Mouse (Mus musculus) liver, postnatal 0 days (tissue): Measurements from ENCODE around the gene Ppid. TPM values are rescaled to one million over a fixed set of nuclear protein-coding genes. Genes with fewer than 3 reads are reported as not detected.

Source experiments
- ATAC-seq: fragments of 200-750 bp; cut with Nextera tagmentation; 2 replicates; pipeline ENCODE4 v1.8.0; 2017; ENCODE audit warnings: mild to moderate bottlenecking, moderate library complexity
- DNase-seq: peaks from one replicate; pipeline ENCODE4 v3.0.0-alpha.2; 2016
- H3K27ac ChIP-seq: fragments of 300-500 bp; sonication (generic); 2 replicates; pipeline ENCODE4 v1.5.1; 2014; ENCODE audit warnings: antibody characterized with exemption, moderate library complexity, mild to moderate bottlenecking, low read depth
- H3K27me3 ChIP-seq: fragments of 300-500 bp; sonication (generic); 2 replicates; pipeline ENCODE4 v1.6.1; 2014; ENCODE audit warnings: low read length, control low read depth, mixed read lengths; ENCODE audit not compliant: insufficient read depth
- H3K36me3 ChIP-seq: fragments of 300-500 bp; sonication (generic); replicated peaks from 2 replicates; pipeline ENCODE4 v1.6.1; 2014; ENCODE audit warnings: mild to moderate bottlenecking, control low read depth, low read length, moderate library complexity, mixed read lengths; ENCODE audit not compliant: insufficient read depth
- H3K4me1 ChIP-seq: fragments of 300-500 bp; sonication (generic); 2 replicates; pipeline ENCODE4 v1.6.1; 2014; ENCODE audit warnings: antibody characterized with exemption, mild to moderate bottlenecking, control low read depth; ENCODE audit not compliant: insufficient read depth
- H3K4me2 ChIP-seq: fragments of 300-500 bp; sonication (generic); 2 replicates; pipeline ENCODE4 v1.6.1; 2014; ENCODE audit warnings: low read depth, mild to moderate bottlenecking, low read length, moderate library complexity, mixed read lengths
- H3K4me3 ChIP-seq: fragments of 300-500 bp; sonication (generic); 2 replicates; pipeline ENCODE4 v1.5.1; 2014; ENCODE audit warnings: low read depth, low read length
- H3K9ac ChIP-seq: fragments of 300-500 bp; sonication (generic); replicated peaks from 2 replicates; pipeline ENCODE4 v1.6.1; 2014; ENCODE audit warnings: mild to moderate bottlenecking, moderate library complexity
- H3K9me3 ChIP-seq: fragments of 300-500 bp; sonication (generic); 2 replicates; pipeline ENCODE4 v1.6.1; 2016; ENCODE audit warnings: mild to moderate bottlenecking, control low read depth, low read length, mixed read lengths
- CTCF ChIP-seq: sonication (generic); IDR thresholded peaks from 2 replicates; pipeline ENCODE4 v1.5.1; 2016; ENCODE audit warnings: antibody characterized with exemption, low read depth
- EP300 ChIP-seq: IDR thresholded peaks from 2 replicates; pipeline ENCODE4 v1.6.1; 2016; ENCODE audit warnings: antibody characterized with exemption, low read depth, mild to moderate bottlenecking
- WGBS: fragments of 180-500 bp; shearing (Covaris S2); extraction: QIAGEN DNeasy Blood & Tissue Kit; methylation state at CpG from one replicate; pipeline ENCODE4 v1.1.7; 2014; ENCODE audit not compliant: insufficient replicate concordance; 5-methylcytosine and 5-hydroxymethylcytosine counted together
- polyA plus RNA-seq: library from polyadenylated mRNA; unstranded; fragments of >200 nt; fragmentation: Nextera tagmentation; extraction: Ambion mirVana; gene quantifications from 2 replicates; pipeline ENCODE4 v1.2.1, GENCODE M21; 2015

Ppid gene
- polyA plus RNA-seq, 1 experiment from 2014 or later: 36.6 TPM

DNA sequence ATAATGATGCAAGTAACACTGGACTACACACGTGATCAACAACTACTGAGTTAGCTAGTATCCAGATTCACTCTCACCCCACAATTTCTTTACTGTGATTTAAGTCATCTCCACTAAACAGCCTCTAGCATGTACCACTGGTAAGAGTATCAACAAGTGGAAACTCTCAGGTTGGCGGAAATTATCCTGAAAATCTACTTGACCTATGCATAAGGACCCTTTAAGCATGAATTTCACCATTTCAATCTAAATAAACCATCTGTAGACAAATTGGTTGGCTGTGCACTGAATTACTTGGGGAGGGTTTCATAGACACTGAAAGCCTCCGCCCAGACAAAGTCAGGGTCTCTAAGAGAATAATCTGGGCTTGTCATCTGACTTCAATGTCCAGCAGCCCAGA, 37.4 kb upstream of the Ppid start:
- no peak for TF ChIP-seq EP300
- TF ChIP-seq CTCF: no peak
- Histone ChIP-seq H3K27ac (no peak overlapping the region), H3K27me3 (no peaks in the 10 kb centered on the region), H3K4me2 (no peak overlapping the region), H3K4me1 (no peaks in the 10 kb centered on the region), H3K9me3 (no peaks in the 10 kb centered on the region), H3K9ac (no peak overlapping the region), H3K36me3 (no peaks in the 10 kb centered on the region), H3K4me3 (no peak overlapping the region)
- ATAC-seq (no peak), DNase-seq (no peak)
- 91% methylated on average over 3 of the region's 3 CpGs for WGBS

DNA sequence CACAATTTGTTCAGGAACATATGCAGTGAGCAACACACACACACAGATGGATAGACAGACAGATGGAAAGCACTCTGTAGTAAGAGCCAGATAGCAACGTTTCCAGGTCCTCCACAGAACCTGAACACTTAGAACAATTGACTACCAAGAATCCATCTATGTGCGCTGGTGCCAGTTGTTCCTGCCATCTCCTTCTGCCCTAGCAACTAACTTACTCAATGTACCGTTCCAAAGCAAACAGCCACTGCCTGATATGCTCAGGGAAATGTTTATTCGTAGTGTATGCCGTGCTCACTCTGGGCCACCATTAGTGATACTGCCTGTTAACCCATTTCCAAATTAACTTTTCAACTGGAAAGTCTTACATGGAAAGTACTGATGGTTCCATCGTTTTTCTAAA, 36.1 kb upstream of the Ppid start:
- no peak overlapping the region for H3K4me2 ChIP-seq
- 82% methylated on average over 6 of the region's 6 CpGs for WGBS
- no peak overlapping the region for H3K4me3 ChIP-seq
- no peaks in the 10 kb centered on the region for H3K27me3 ChIP-seq
- ATAC-seq: no peak
- no peaks in the 10 kb centered on the region for H3K9me3 ChIP-seq
- no peaks in the 10 kb centered on the region for H3K36me3 ChIP-seq
- no peak overlapping the region for H3K9ac ChIP-seq
- TF ChIP-seq CTCF: no peak
- no peak for TF ChIP-seq EP300
- no peak for DNase-seq
- H3K27ac ChIP-seq: no peak overlapping the region
- H3K4me1 ChIP-seq: no peaks in the 10 kb centered on the region

DNA sequence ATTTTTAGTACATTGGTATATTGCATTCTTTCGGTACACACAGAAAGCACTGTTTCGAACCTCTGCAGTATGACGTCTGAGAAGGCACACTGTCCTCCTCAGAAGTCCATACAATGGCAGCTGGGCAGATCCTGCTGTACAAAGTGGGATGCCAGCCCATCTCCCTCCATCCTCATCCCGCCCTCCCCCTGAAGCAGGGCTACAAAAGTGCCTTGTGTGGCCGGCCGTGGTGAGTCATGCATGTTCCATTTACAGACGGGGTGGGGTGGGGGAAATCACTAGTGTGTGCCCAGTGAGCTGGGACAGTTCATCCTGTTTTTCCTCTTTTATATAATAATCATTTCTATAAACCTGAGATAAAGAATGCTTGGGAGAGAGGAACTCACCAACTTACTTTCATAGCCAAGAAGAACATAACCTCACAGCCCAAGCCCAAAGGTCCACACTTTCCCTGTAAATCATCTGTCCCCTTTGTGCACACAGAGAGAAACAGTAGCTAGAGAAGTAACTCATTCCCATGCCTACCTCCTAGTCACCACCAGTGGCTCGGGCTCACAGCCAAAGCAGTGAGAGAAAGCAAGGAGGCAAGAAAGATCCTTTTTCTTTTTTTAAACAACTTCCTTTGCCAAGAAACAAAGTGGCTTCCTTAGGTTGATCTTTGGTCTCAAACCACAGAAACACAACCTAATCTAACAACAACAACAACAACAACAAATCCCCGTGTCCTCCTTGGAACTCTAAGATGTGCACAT, 31.9 kb upstream of the Ppid start:
- no peak overlapping the region for H3K4me3 ChIP-seq
- H3K27ac ChIP-seq: no peak overlapping the region
- no peak for TF ChIP-seq EP300
- no peak for TF ChIP-seq CTCF
- H3K9me3 ChIP-seq: no peaks in the 10 kb centered on the region
- no peak overlapping the region for H3K4me2 ChIP-seq
- no peak overlapping the region for H3K9ac ChIP-seq
- 70% methylated on average over 9 of the region's 9 CpGs for WGBS
- no peaks in the 10 kb centered on the region for H3K27me3 ChIP-seq
- H3K36me3 ChIP-seq: no peaks in the 10 kb centered on the region
- ATAC-seq: no peak
- no peaks in the 10 kb centered on the region; the same call in 1 of the 2 replicates for H3K4me1 ChIP-seq
- no peak for DNase-seq

DNA sequence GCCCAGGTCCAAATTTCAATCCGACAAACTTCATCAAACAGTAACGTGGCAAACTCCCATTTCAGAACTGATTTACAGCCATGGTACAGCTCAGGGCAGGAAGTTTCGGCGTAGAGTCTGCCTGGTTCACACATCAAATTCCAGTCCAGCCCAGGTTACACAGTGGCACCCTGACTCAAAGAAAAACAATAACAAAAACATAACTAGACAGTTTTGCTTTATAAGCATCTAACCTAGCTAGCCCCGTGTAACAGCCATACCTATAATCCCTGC, 31.4 kb upstream of the Ppid start:
- no peak overlapping the region for H3K4me3 ChIP-seq
- WGBS: 63% methylated on average over 5 of the region's 5 CpGs
- DNase-seq (no peak), ATAC-seq (no peak)
- no peak for TF ChIP-seq EP300
- TF ChIP-seq CTCF: no peak
- no peaks in the 10 kb centered on the region for H3K9me3 ChIP-seq
- H3K27ac ChIP-seq: no peak overlapping the region
- H3K4me2 ChIP-seq: no peak overlapping the region
- H3K4me1 ChIP-seq: peaks cover 4% of the 10 kb centered on the region
- no peaks in the 10 kb centered on the region for H3K27me3 ChIP-seq
- no peaks in the 10 kb centered on the region for H3K36me3 ChIP-seq
- H3K9ac ChIP-seq: no peak overlapping the region

DNA sequence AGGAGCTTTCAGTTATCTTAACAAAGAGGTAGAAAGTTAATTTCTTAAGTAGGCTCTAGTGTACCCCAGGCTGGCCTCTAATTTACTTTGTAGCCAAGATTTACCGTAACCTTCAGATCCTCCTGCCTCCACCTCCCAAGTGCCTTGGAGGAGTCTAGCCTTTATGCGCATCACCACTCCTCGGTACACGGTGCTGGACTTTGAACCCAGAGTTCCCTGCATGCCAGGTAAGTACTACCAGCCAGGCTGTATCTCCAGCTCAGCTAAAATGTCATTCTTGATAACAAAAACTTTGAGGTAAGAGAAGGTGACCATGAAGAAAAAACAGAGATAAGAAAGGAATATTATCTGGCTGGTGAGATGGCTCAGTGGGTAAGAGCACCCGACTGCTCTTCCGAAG, 30.6 kb upstream of the Ppid start:
- no peak overlapping the region for H3K9ac ChIP-seq
- ATAC-seq (no peak), DNase-seq (no peak)
- H3K27ac ChIP-seq: no peak overlapping the region
- no peaks in the 10 kb centered on the region for H3K9me3 ChIP-seq
- 84% methylated on average over 6 of the region's 6 CpGs for WGBS
- no peak overlapping the region for H3K4me2 ChIP-seq
- peaks cover 12% of the 10 kb centered on the region for H3K4me1 ChIP-seq
- TF ChIP-seq EP300 (no peak), CTCF (no peak)
- no peaks in the 10 kb centered on the region for H3K36me3 ChIP-seq
- H3K27me3 ChIP-seq: no peaks in the 10 kb centered on the region
- no peak overlapping the region for H3K4me3 ChIP-seq

DNA sequence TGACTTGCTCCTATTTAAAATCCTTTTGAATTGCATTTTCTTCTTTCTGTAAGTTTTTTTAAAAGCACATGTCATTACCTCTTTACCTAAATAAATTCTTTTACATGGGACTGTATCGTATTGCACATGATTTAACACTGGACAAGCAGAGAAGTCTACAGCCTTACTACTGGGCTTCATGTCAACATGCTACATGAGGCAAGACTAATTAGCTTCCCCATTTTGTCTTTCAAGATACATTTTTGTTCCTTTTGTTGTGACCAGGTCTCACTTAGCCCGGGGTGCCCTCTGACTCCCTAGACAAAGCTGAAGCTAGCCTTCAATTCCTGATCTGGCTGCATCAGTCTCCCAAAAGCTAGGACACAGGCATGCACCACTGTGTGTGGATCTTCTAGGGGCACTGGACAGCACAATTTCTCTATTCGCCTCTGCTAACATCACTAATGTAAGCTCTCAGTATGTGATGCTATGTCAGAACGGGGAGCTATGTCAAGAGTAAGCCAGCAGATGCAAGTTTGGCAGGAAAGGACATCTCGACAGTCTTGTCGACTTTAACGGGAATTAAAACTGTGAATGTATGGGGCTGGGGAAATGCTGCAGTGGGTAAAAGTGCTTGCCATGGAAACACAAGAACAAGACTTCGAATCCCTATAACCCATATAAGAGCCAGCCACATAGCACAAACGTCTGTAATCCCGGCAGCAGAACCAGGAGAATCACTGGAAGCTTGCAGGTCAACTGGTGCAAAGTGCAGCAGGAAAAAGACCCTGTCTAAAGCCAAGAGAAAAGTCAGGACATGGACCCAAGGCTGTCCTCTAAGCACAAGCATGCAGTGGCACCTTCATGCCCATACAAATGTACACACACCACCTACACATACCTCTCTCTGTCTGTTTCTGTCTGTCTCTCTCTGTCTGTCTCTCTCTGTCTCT, 29.1 kb upstream of the Ppid start:
- Histone ChIP-seq H3K4me2 (no peak overlapping the region), H3K4me3 (no peak overlapping the region), H3K36me3 (no peaks in the 10 kb centered on the region), H3K9me3 (no peaks in the 10 kb centered on the region), H3K27ac (no peak overlapping the region), H3K4me1 (peaks cover 15% of the 10 kb centered on the region), H3K9ac (no peak overlapping the region), H3K27me3 (no peaks in the 10 kb centered on the region)
- 78% methylated on average over 10 of the region's 10 CpGs for WGBS
- no peak for DNase-seq
- no peak for ATAC-seq
- TF ChIP-seq CTCF: no peak
